Mouse (Mus musculus) intestine, embryonic 14.5 days (tissue): ENCODE results near the gene Gm8909. TPM values are rescaled to one million over a fixed set of nuclear protein-coding genes. Genes with fewer than 3 reads are reported as not detected.
"Not testable (repeated sequence)": the region's sequence is repeated elsewhere in the genome, so short reads cannot be mapped to it uniquely, and the experiment has no call there.

ENCODE experiments used
- ATAC-seq: fragments of 200-750 bp; cut with Nextera tagmentation; replicated peaks from 2 replicates; pipeline ENCODE4 v1.8.0; 2017; ENCODE audit warnings: low read depth, moderate number of reproducible peaks, moderate TSS enrichment, moderate library complexity; ENCODE audit not compliant: low FRiP score, low TSS enrichment
- DNase-seq: peaks from one replicate; pipeline ENCODE4 v3.0.0-alpha.2; 2018; ENCODE audit warnings: low spot score
- H3K27ac ChIP-seq: fragments of 300-500 bp; sonication (generic); 2 replicates; pipeline ENCODE4 v1.5.1; 2014; ENCODE audit warnings: low read depth, mild to moderate bottlenecking, control low read depth
- H3K27me3 ChIP-seq: fragments of 300-500 bp; sonication (generic); replicated peaks from 2 replicates; pipeline ENCODE4 v1.6.1; 2014; ENCODE audit warnings: low read length, control low read depth; ENCODE audit not compliant: control insufficient read depth, insufficient read depth
- H3K36me3 ChIP-seq: fragments of 300-500 bp; sonication (generic); 2 replicates; pipeline ENCODE4 v1.6.1; 2014; ENCODE audit warnings: low read length, control low read depth; ENCODE audit not compliant: control insufficient read depth, insufficient read depth
- H3K4me1 ChIP-seq: fragments of 300-500 bp; sonication (generic); replicated peaks from 2 replicates; pipeline ENCODE4 v1.6.1; 2014; ENCODE audit warnings: low read length, control low read depth, mixed read lengths; ENCODE audit not compliant: control insufficient read depth, insufficient read depth
- H3K4me2 ChIP-seq: fragments of 300-500 bp; sonication (generic); 2 replicates; pipeline ENCODE4 v1.6.1; 2014; ENCODE audit warnings: low read length
- H3K4me3 ChIP-seq: fragments of 300-500 bp; sonication (generic); 2 replicates; pipeline ENCODE4 v1.5.1; 2014; ENCODE audit warnings: low read depth, low read length, control low read depth, mixed read lengths
- H3K9ac ChIP-seq: fragments of 300-500 bp; sonication (generic); 2 replicates; pipeline ENCODE4 v1.6.1; 2014; ENCODE audit warnings: mild to moderate bottlenecking, low read length
- H3K9me3 ChIP-seq: fragments of 300-500 bp; sonication (generic); 2 replicates; pipeline ENCODE4 v1.6.1; 2016; ENCODE audit warnings: low read length, control low read depth; ENCODE audit not compliant: control insufficient read depth
- WGBS: fragments of 180-500 bp; shearing (Covaris S2); extraction: QIAGEN DNeasy Blood & Tissue Kit; methylation state at CpG from one replicate; pipeline ENCODE4 v1.1.7; 2014; 5-methylcytosine and 5-hydroxymethylcytosine counted together
- polyA plus RNA-seq: library from polyadenylated mRNA; unstranded; fragments of >200 nt; fragmentation: Nextera tagmentation; extraction: Ambion mirVana; gene quantifications from 2 replicates; pipeline ENCODE4 v1.2.1, GENCODE M21; 2014

Gm8909 gene
- polyA plus RNA-seq, 1 experiment from 2014 or later = not detected

- not testable (repeated sequence) for H3K4me3 ChIP-seq, H3K27me3 ChIP-seq, H3K36me3 ChIP-seq, H3K9me3 ChIP-seq, H3K9ac ChIP-seq, H3K4me1 ChIP-seq, H3K27ac ChIP-seq, H3K4me2 ChIP-seq
- ATAC-seq (peak; percentile 93), DNase-seq (peak; percentile 48)
- 17% methylated on average over 24 of the region's 28 CpGs for WGBS
These were observed 39.1 kb downstream of the Gm8909 start, which contains the start of gene Gm7030 for GRCm38 (mm10) chr17:36128968-36129817. Gene Gm7030, minus strand, starts transcription at chr17:36129425.

GRCm38 (mm10) chr17:36128525-36128924, 39.8 kb downstream of the Gm8909 start:
- ATAC-seq, H3K4me2 ChIP-seq, H3K4me3 ChIP-seq, H3K36me3 ChIP-seq, H3K27ac ChIP-seq, H3K9ac ChIP-seq, H3K9me3 ChIP-seq, H3K27me3 ChIP-seq, DNase-seq, H3K4me1 ChIP-seq: not testable (repeated sequence)
- WGBS = 61% methylated on average over 10 of the region's 13 CpGs

GRCm38 (mm10) chr17:36124111-36124510, 44.2 kb downstream of the Gm8909 start:
- not testable (repeated sequence) for H3K4me3 ChIP-seq, H3K4me2 ChIP-seq, H3K27ac ChIP-seq, H3K4me1 ChIP-seq, ATAC-seq, H3K9me3 ChIP-seq, H3K36me3 ChIP-seq, H3K9ac ChIP-seq, DNase-seq
- H3K27me3 ChIP-seq = peaks cover 20% of the 10 kb centered on the region
- WGBS = 66% methylated on average over 3 of the region's 3 CpGs

GRCm38 (mm10) chr17:36121352-36122020, 46.9 kb downstream of the Gm8909 start, which contains the start of gene Gm19684:
Gene Gm19684, plus strand, starts transcription at chr17:36121678.
- not testable (repeated sequence) for H3K4me1 ChIP-seq, H3K4me3 ChIP-seq, H3K36me3 ChIP-seq, H3K9ac ChIP-seq, H3K9me3 ChIP-seq, DNase-seq, H3K27ac ChIP-seq
- ATAC-seq = peak; percentile 60; the same call in 1 of the 2 replicates
- Histone ChIP-seq H3K4me2 (peak within 1 kb of the TSS; percentile 38), H3K27me3 (peaks cover 21% of the 10 kb centered on the region)
- 4% methylated on average over 8 of the region's 8 CpGs for WGBS

- Histone ChIP-seq H3K4me2 (peak overlapping the region; percentile 38), H3K27me3 (peaks cover 21% of the 10 kb centered on the region)
- not testable (repeated sequence) for H3K27ac ChIP-seq, DNase-seq, H3K36me3 ChIP-seq, H3K4me1 ChIP-seq, H3K9me3 ChIP-seq, H3K4me3 ChIP-seq, H3K9ac ChIP-seq
- WGBS = 19% methylated on average over 18 of the region's 18 CpGs
- ATAC-seq = 0 out of 2 replicates have a peak, but pooled peaks have one; percentile 34
These were observed 47.5 kb downstream of the Gm8909 start for GRCm38 (mm10) chr17:36120839-36121238.

- H3K4me2 ChIP-seq, H3K4me3 ChIP-seq, DNase-seq, H3K9ac ChIP-seq, ATAC-seq, H3K36me3 ChIP-seq, H3K9me3 ChIP-seq, H3K27ac ChIP-seq, H3K4me1 ChIP-seq: not testable (repeated sequence)
- peaks cover 16% of the 10 kb centered on the region for H3K27me3 ChIP-seq
- 36% methylated on average over 3 of the region's 3 CpGs for WGBS
These were observed 51.8 kb downstream of the Gm8909 start for GRCm38 (mm10) chr17:36116545-36116944.

Other genes with a start within 250 kb of the Gm8909 start
- gene Abcf1, start 198.8 kb downstream of the Gm8909 start, polyA plus RNA-seq = 88.4 and 89.1 TPM in 2 replicates
- 37.8 and 38.3 TPM in 2 replicates for gene Gnl1, start 188.7 kb downstream of the Gm8909 start, polyA plus RNA-seq
- 25.3 and 26.1 TPM in 2 replicates for gene Prr3, start 188.3 kb downstream of the Gm8909 start, polyA plus RNA-seq
- 2.0 and 3.4 TPM in 2 replicates for gene H2-T24, start 148.0 kb downstream of the Gm8909 start, polyA plus RNA-seq
- 4.9 and 5.7 TPM in 2 replicates for gene H2-T23, start 135.7 kb downstream of the Gm8909 start, polyA plus RNA-seq
- 15.0 and 17.8 TPM in 2 replicates for gene H2-T22, start 125.8 kb downstream of the Gm8909 start, polyA plus RNA-seq
- not detected in 2 replicates for gene Gm6034, start 125.6 kb downstream of the Gm8909 start, polyA plus RNA-seq
- gene Gm11127, start 110.2 kb downstream of the Gm8909 start, polyA plus RNA-seq = not detected in 2 replicates
- gene Gm19684, start 46.9 kb downstream of the Gm8909 start, polyA plus RNA-seq = not detected in 2 replicates
- gene Gm7030, start 39.1 kb downstream of the Gm8909 start, polyA plus RNA-seq = not detected in 2 replicates
- 7.9 and 8.2 TPM in 2 replicates for gene H2-T3, start 21.8 kb upstream of the Gm8909 start, polyA plus RNA-seq
- gene Rpp21, start 89.5 kb upstream of the Gm8909 start, polyA plus RNA-seq = 156 and 158 TPM in 2 replicates
- gene Trim39, start 103.7 kb upstream of the Gm8909 start, polyA plus RNA-seq = 11.3 and 13.6 TPM in 2 replicates
- not detected in 2 replicates for gene H2-M10.2, start 118.0 kb upstream of the Gm8909 start, polyA plus RNA-seq
- not detected in 2 replicates for gene H2-M10.1, start 157.6 kb upstream of the Gm8909 start, polyA plus RNA-seq
- not detected in 2 replicates for gene H2-M10.3, start 199.9 kb upstream of the Gm8909 start, polyA plus RNA-seq